Mouse (Mus musculus): ENCODE measurements around the gene Grk5.
"Not testable (repeated sequence)": the region's sequence is repeated elsewhere in the genome, so short reads cannot be mapped to it uniquely, and the experiment has no call there.

Grk5 gene

DNA sequence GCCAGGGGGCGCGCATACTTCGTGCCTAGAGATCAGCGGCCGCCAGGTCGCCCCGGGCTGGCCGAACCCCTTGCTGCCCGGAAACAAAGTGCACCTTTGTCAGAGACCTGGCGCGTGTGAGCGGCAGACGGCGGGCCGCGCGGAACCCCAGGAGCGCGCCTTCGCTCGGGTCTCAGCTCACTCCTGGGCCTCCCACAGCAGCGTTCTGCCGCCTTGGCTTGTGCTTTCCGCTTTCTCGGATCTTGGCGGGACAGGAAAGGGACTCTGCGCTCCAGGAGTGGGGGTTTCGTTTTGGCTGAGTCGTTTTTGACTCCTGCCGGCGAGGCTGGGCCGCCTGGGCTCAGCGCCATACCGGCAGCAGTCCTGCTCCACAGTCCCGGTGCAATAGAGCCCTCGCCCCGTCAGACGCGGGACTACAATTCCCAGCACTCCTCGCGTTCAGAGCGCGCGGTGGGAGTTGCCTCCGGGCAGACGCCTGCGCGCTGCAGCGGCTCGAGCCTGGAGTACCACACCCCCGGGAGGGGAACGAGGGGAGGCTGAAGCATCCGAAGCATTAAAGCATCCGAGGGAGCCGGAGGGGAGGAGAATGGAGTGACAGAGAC, at the start of gene Grk5:
Gene Grk5, plus strand, starts transcription at position 36 of the 602 bp plus-strand sequence.
- DNase-seq (ENCODE audit: low spot score), result peak; percentile 86

DNA sequence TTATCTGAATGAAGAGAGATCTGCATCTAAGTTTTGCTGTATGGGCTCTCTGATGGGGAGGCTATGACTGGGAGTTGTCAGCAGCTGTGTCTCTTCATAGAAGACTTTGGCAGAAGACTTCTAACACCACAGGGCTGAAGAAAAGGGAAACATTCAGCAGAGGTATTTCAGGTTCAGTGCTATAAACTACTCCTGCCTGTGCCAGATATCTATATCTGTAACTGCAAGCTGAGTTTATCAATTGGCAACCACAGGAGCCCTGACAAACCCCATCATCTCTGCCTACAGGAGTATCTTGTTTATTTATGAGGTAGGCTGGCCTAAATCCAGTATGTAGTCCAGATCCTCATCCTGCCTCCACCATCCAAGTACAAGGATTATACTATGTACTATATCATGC, 46.2 kb upstream of the Grk5 start:
- DNase-seq (ENCODE audit: low spot score), result peak; percentile 2

DNA sequence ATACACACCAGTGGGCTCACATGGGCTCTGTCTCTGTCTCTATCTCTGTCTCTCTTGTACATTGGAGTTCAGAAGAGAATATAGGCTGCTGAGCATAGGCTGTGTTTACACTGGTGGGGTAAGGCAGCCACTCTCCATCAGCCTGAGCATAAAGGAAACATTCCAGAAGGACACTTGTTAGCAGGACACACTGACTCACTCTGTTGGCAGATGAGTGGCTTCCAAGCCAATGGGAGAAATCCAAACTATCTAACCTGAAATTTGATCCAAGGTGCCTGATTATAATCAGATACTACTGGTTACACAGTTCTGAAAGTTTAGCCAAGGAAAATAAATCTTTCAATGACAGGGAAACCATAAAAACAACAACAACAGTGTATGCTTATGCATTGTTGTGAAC, 43.8 kb upstream of the Grk5 start:
- no peak for DNase-seq (ENCODE audit: low spot score)

DNA sequence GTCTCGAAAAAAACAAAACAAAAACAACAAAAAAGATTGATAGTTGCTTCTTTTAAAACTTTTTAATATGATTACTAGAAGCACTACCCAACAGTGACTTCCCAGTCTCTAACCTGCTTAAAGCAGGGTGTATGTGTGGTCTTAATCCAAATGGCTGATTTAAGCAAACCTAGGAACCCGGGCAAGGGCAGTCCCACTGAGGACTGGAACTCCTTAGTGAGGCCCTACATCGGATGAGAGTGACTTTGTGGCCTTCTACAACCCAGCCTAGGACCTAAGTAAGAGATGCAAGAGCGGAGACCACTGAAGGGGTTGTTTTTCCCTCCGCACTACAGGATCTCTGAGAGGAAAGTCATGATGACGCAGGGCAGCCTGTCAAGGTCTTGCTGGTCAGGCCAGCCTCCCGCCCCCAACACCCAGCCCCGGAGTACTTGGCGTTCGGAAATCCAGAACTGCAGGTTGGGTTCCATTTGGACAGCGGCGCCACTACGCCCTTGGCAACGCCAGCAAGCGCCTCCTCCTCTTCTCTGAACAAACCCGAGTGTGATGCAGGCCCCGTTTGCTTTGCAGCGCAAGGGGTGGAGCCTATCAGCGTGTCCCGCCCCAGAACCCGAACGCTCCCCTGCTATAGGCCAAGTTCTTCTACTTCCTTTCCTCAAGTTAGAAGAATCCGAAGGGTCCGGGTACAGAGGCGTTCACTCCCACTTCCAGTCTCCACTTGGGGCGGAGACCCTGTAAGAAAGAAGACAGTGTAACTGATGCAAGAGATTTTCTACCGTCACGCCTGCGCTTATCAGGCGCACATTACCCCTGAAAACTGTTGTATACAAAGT, 28.5 kb upstream of the Grk5 start, which contains the start of gene Sfxn4:
Gene Sfxn4, minus strand, starts transcription at position 612 of the 833 bp plus-strand sequence.
- DNase-seq (ENCODE audit: low spot score), result peak; percentile 84

DNA sequence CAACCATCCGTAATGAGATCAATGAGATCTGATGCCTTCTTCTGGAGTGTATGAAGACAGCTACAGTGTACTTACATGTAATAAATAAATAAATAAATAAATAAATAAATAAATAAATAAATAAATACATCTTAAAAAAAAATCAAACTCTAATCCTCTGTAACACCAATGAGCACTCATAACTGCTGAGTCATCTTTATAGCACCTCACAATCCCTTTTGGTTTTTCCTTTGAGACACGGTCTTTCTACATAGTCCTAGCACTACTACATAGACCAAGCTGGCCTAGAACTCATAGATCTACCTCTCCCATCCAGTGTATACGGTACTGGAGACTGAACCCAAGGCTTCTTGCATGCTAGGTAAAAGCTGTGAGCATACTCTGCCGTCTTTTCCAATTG, 23.4 kb upstream of the Grk5 start:
- not testable (repeated sequence) for DNase-seq (ENCODE audit: low spot score)

DNA sequence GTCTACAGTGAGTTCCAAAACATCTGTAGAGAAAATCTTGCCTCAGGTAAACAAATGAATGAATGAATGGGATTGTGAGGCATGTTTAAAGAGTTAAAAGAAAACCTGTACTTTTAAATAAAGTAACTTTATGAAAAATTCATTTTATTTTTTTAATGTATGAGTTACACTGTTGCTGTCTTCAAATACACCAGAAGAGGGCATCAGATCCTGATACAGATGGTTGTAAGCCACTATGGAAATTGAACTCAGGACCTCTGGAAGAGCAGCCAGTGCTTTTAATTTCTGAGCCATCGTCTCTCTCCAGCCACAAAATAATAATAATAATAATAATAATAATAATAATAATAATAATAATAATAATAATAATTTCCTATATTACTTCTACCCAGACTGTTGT, 19.1 kb upstream of the Grk5 start:
- no peak for DNase-seq (ENCODE audit: low spot score)

DNA sequence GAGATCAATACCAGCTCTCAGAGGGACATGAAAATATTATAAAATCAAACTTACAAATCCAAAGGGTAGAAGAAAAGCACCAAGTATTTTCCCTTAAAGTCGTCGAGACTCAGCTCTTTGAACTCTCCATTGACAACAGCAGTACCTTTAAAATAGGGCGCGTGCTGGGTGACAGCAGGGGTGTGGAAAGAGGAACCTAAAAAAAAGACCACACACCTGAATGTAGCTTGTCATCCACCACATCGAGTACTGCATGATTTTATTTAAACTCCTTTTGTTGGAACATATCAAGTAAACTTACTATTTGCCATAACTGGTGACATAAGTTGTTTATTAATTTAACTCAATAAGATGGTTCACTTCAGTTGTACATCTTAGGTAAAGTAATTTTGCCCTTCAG, 18.2 kb upstream of the Grk5 start:
- no peak for DNase-seq (ENCODE audit: low spot score)

DNA sequence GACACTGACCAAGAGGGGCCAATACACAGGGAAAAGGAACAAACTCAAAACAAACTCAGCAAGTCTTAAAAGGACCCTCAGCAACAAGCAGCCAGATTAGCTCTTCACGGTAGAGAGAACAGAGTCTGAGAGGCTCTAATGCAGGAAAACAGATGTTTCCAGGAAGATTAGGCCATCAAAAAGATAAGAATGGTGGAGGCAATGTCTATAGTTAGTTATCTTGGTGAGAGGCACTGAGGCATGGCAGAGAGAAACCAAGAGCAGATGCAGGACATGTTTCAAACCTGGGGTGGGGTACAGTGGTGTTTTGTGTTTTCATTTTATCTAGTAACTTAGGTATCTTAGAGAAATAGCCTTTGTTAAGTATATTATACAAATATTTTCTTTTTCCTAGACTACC, 17.3 kb upstream of the Grk5 start:
- DNase-seq (ENCODE audit: low spot score), result no peak

DNA sequence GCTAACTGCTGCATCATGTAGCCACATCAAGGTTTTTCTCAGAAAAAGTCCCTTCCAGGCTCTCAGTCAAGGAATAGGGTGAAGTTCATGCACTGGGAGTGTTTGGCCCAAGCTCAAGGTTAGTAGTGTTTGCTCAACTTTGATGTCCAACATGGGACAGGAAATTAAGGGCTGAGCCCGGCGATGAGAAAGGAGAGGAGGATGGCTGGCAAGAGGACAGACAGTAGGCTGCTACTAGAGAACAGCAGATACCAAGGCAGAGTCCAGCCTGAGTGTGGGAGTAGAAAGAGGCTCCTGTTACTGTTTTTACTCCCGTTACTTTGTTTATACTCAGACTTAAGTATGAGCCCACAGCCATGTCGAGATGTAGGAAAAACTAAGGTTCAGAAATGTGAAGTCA, 16.0 kb upstream of the Grk5 start:
- peak; percentile 17 for DNase-seq (ENCODE audit: low spot score)

DNA sequence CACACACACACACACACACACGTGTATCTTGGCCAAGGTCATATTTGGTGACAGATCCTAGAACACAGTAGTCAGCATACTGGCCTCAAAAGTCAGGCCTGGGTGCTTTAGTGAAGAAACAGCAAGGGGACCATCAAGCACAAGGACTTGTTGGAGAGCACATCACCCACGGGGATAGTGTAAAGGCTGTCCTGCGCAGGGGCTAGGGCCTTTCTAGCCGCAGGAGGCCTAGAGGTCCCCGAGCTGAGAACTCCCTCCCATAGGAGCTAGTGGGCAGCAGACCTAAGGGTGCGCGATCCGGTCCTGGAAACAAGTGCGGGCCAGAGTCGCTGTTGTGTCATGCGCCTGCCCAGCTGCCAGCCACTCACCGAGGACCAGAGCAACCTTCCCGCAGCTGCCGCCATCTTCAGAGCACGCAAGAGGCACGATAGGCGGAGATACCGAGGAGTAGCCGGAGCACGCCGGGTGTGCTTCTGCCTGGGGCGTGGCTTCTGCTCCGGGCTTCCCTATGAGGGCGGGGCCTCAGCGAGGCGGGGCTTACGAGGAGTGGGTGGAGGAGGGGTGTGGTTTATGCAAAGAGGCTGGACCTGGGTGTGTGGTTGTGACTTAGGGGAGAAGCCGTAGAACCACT, 15.4 kb upstream of the Grk5 start, which contains the start of gene Prdx3:
Gene Prdx3, minus strand, starts transcription at position 493 of the 631 bp plus-strand sequence.
- peak; percentile 99 for DNase-seq (ENCODE audit: low spot score)

DNA sequence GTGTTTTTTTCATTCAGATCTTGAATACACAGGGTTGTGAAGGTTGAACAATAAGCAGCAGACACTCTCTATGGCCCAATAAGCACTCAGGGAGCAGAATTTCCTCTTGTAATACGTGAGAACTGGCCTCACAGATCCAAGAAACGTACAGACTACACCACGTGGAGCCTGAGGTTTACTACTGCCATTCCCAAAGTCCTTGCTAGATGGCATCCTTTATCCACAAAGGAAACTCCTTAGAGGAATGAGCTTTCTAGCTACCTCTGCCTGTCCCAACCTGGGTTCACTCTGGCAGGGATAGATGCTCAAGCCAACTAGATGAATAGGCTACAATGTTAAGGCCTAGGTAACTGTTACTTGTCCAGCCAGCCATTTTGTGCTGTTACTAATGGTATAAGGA, 6.4 kb upstream of the Grk5 start:
- DNase-seq (ENCODE audit: low spot score), result no peak

DNA sequence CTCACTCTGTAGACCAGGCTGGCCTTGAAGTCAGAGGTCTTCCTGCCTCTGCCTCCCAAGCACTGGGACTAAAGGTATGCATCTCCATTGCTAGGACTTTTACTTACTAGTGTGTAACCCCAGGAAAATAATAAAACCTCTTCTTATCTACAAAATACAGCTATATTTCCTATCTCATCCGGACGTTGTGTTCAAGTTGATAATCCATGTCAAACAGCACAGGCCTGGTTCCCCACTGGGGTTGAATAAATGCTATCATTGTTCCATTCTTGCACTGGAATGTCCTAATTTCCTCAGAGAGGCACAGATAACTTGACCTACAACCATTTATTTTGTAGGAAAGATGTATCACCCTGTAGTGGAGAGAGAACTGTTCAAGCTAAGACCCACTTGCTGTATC, 1.9 kb upstream of the Grk5 start:
- DNase-seq (ENCODE audit: low spot score), result no peak

DNA sequence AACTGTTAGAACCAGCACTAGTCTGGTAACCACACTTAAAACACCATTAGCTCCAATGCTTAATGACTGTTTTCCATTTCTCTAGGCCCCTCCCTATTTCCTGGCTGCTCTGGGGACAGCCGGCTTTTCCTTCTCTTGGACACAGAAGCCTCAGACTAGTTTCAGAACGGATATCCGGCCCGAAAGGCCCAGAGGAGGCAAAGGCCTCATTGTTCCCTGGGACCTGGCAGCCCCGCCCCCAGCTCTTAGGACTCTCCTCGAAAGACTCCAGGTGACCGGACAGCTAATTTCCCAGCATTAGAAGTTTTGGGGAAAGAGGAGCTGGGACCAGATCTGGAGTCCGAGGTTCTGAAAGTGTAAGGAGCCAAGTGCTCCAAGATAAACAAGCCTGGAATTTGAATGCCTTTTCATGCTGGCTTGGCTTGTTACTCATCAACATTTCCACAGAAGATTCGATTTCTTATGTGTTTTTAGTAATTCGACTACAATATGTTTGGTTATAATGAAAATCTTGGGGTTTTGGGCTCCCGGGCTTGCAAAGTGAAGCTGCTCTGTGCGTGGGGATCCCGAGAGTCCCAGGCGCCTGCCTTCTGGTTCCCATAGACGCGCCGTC, 342 bp upstream of the Grk5 start:
- DNase-seq (ENCODE audit: low spot score), result peak; percentile 11

DNA sequence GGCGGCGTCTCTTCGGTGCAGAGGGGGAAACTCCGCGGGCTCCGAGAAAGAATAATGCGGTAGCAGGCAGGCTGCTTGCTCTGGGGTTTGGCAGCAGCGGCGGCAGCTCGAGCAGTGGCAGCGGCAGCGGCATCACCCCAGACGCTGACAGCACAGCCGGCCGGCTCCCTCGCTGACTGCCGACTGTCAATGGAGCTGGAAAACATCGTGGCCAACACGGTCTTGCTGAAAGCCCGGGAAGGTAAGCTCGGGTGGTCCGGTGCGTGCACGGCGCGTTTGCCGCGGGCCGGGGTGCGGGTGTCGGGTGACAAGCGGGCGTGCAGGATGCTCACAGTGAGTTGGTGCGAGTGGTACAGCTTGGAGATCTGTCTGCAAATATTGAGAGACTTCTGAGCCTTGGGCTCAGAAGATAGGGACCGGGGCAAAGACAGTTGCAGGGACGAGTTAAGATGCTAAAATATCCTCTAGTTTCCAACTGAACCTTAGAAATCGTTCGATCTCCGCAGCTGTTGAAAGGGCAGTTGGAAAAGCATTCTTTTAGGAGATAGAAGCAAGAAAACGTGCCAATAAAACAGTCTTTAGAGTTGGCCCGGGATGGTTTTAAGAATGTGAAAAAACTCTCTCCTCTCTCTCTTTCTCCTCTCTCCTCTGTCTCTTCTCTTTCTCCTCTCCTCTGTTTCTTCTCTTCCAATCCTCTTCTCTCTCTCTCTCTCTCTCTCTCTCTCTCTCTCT, 1.0 kb downstream of the Grk5 start:
- DNase-seq (ENCODE audit: low spot score), result no peak

DNA sequence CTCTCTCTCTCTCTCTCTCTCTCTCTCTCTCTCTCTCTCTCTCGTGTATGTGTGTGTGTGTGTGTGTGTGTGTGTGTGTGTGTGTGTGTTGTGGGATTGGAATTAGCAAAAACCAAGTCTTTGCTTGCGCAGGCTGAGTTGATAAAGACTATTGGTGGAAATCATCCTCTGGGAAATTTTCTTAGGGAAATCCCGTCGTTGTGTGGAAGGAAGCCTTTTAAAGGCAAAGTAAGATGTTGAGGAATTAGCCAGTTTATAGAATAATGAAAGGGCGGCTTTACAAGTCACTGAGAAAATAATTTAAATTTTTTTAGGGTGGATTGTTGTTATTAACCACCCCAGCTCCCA, 1.5 kb downstream of the Grk5 start:
- DNase-seq (ENCODE audit: low spot score), result no peak

DNA sequence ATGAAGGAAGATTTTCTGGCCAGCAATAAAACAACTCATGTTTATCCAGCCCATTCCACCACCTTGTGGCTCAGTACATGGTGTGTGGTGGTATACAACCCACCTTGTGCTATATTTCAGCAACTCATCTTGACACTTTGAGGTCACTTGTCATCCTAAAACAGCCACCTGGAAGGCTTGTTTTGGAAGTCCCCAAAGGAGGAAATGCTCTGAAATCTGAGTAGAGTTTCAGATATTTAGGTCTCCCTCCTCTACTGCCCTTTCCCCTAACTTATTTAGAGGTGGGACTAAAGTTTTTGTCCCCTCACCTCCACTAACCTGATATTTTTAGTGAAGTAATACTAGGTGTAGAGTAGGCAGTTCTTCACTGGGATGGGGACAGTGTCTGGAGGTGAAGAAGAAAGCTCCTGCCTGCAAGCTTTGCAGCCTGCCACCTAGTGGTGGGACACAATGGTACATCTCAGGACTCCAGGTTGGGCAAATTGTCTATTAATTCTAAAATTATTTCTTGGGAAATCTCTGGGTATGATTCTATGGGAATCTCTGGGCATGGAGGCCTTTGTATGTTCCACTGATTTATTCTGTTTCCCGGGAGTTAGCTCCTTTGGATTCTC, 2.5 kb downstream of the Grk5 start:
- DNase-seq (ENCODE audit: low spot score), result peak; percentile 61

DNA sequence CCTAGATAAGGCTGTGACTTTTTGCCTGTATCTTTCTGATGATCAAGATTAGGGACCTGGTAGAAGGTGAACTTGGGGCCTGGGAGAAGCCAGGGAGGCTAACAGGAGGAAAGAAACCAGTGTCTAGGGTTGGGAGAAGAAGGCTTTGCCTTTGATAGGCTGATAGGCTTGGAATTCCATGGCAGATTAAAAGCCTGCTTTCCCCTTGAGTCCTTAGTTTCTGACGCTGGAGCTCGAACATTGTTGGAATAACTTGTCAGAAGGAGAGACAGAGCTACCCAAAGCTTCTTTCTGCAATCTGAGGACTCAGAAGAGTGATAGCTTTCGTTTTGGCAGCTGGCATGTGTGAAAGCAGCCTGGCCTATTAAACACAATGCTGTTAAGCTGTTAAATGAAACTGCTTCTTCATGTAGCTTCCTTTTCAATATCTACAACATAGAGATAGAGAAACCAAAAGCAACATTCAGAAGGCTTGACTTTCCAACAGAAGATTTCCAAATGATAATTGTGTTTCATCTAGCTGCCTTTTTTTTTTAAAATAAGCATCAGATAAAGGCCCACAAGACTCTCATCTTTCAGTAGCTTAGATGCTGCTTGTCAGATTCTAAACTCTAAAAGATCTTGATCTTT, 5.8 kb downstream of the Grk5 start:
- DNase-seq (ENCODE audit: low spot score), result no peak

DNA sequence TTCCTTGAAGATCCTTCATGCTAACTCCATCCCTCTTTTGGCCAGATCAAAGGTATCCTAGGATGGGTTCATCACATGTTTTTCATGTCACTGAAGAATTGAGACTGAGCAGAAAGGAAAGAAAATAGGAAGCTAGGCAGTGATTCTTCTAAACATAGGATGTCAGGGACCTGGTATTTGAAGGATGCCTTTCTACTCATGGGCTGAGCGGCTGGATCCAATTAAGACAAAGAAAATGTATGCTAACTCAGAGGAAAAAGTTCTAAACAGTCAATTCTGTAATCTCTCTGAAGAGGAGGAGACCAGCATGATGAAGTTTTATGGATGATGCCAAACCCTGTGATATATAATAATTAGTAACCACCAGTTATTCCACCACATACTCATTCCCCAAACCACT, 13.6 kb downstream of the Grk5 start:
- DNase-seq (ENCODE audit: low spot score), result no peak

DNA sequence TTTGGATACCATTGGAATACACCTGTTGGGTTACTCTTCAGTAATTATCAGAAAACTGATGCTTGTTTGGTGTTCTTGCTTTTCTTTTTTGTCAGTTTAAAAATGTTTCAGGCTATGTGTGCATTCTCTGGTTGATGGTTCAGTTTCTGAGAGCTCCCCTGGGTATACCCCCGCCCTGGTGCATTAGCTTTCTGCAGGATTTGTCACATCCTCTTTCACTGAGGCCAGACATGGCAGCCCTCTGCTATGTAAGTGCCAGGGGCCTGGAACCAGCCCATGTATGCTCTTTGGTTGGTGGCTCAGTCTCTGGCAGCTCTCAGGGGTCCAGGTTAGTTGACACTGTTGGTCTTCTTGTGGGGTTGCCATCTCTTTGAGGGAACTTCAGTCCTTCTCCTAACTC, 14.4 kb downstream of the Grk5 start:
- no peak for DNase-seq (ENCODE audit: low spot score)

DNA sequence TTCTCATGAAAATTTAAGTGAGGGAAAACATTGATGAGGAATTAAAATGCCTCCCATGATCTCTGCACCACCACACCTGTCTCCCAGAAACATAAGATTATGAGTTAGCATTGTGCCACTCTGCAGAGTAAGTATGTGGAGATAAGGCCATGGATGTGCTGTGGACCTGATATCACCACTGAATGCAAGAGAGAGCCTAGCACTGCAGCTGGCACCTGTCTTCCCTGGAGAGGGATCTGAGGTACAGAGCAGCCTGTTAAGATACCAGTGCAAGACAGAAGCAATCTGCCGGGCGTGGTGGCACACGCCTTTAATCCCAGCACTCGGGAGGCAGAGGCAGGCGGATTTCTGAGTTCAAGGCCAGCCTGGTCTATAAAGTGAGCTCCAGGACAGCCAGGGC, 15.9 kb downstream of the Grk5 start:
- no peak for DNase-seq (ENCODE audit: low spot score)

DNA sequence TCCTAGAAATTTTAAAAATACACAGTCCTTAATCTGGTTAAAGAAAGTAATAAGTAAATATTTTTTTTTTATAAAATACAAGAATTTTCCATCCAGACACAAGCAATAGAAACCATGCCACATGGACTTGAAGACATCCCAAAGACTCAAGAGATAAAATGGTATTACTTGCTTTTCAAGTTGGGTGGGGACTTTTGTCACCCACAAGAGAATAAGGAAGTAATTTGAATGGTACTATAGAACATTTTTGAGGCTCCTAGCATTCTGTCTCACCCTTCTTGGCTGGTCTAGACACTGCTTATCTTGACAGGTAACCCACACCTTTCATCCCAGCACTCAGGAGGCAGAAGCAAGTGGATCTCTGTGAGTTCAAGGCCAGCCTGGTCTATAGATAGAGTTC, 20.8 kb downstream of the Grk5 start:
- DNase-seq (ENCODE audit: low spot score), result no peak
